Mouse (Mus musculus) thymus, adult 18-20 months (tissue): ENCODE measurements around the gene Npnt.

Source experiments
- DNase-seq, 2 experiments: peaks; one replicate each; pipeline ENCODE4 v3.0.0; 2022; ENCODE audit warnings: mixed read lengths in 2 of 2

The Npnt gene

GRCm38 (mm10) chr3:132887074-132887848, 62.8 kb downstream of the Npnt start:
- no peak for DNase-seq

- DNase-seq = no peak
Measured at GRCm38 (mm10) chr3:132886419-132887050, 63.6 kb downstream of the Npnt start.

GRCm38 (mm10) chr3:132884459-132884858, 65.6 kb downstream of the Npnt start:
- no peak for DNase-seq

- no peak for DNase-seq
Measured at GRCm38 (mm10) chr3:132883256-132883655, 66.8 kb downstream of the Npnt start.

- no peak for DNase-seq
Measured at GRCm38 (mm10) chr3:132880826-132881225, 69.3 kb downstream of the Npnt start.

GRCm38 (mm10) chr3:132880361-132880760, 69.7 kb downstream of the Npnt start:
- no peak for DNase-seq

GRCm38 (mm10) chr3:132876933-132877676, 73.0 kb downstream of the Npnt start:
- DNase-seq = no peak

GRCm38 (mm10) chr3:132876011-132876708, 73.9 kb downstream of the Npnt start:
- DNase-seq = no peak

- DNase-seq = no peak
Measured at GRCm38 (mm10) chr3:132873251-132873650, 76.8 kb downstream of the Npnt start.

- DNase-seq = no peak
Measured at GRCm38 (mm10) chr3:132871318-132871904, 78.7 kb downstream of the Npnt start.

GRCm38 (mm10) chr3:132870079-132870478, 80.0 kb downstream of the Npnt start:
- DNase-seq = no peak

- no peak for DNase-seq
Measured at GRCm38 (mm10) chr3:132868838-132869237, 81.3 kb downstream of the Npnt start.

GRCm38 (mm10) chr3:132866984-132867383, 83.1 kb downstream of the Npnt start:
- no peak for DNase-seq

- DNase-seq = no peak
Measured at GRCm38 (mm10) chr3:132865596-132865995, 84.5 kb downstream of the Npnt start.

- no peak for DNase-seq
Measured at GRCm38 (mm10) chr3:132864986-132865385, 85.1 kb downstream of the Npnt start.

GRCm38 (mm10) chr3:132864329-132864919, 85.7 kb downstream of the Npnt start:
- no peak for DNase-seq

- no peak for DNase-seq
Measured at GRCm38 (mm10) chr3:132863843-132864242, 86.2 kb downstream of the Npnt start.

GRCm38 (mm10) chr3:132860796-132861195, 89.3 kb downstream of the Npnt start:
- no peak for DNase-seq

- no peak for DNase-seq
Measured at GRCm38 (mm10) chr3:132859573-132859972, 90.5 kb downstream of the Npnt start.

GRCm38 (mm10) chr3:132858849-132859248, 91.2 kb downstream of the Npnt start:
- no peak for DNase-seq

GRCm38 (mm10) chr3:132856651-132857050, 93.4 kb downstream of the Npnt start:
- DNase-seq = no peak
